Mouse (Mus musculus): ENCODE data around the gene Clip2. TPM values are rescaled to one million over a fixed set of nuclear protein-coding genes. Genes with fewer than 3 reads are reported as not detected.

Gene Clip2
- polyA plus RNA-seq, 1 experiment: 20.3 TPM

GRCm38 (mm10) chr5:134497026-134497425 lies 55.2 kb downstream of the Clip2 start:
- Histone ChIP-seq H3K4me3 (ENCODE audit: insufficient read depth, low read length) (no peak overlapping the region), H3K27ac (ENCODE audit: insufficient read depth, low read length) (no peak overlapping the region), H3K4me1 (ENCODE audit: control insufficient read depth, insufficient read depth, low read length) (no peaks in the 10 kb centered on the region)
- TF ChIP-seq POLR2A (IDR thresholded peaks at IDR 0.05; ENCODE audit: low read depth, low read length) (no peak), CTCF (IDR thresholded peaks at IDR 0.05; ENCODE audit: borderline replicate concordance, insufficient read depth, low read length) (no peak)

- TF ChIP-seq CTCF (IDR thresholded peaks at IDR 0.05; ENCODE audit: borderline replicate concordance, insufficient read depth, low read length) (no peak), POLR2A (IDR thresholded peaks at IDR 0.05; ENCODE audit: low read depth, low read length) (no peak)
- H3K4me1 ChIP-seq (ENCODE audit: control insufficient read depth, insufficient read depth, low read length): no peaks in the 10 kb centered on the region
- H3K4me3 ChIP-seq (ENCODE audit: insufficient read depth, low read length): no peak overlapping the region
Measured at GRCm38 (mm10) chr5:134495796-134496195, 56.4 kb downstream of the Clip2 start.

GRCm38 (mm10) chr5:134494142-134494541 lies 58.1 kb downstream of the Clip2 start:
- TF ChIP-seq CTCF (IDR thresholded peaks at IDR 0.05; ENCODE audit: borderline replicate concordance, insufficient read depth, low read length): peak; percentile 89
- no peak for TF ChIP-seq POLR2A (IDR thresholded peaks at IDR 0.05; ENCODE audit: low read depth, low read length)
- H3K4me3 ChIP-seq (ENCODE audit: insufficient read depth, low read length): no peak overlapping the region
- no peak overlapping the region for H3K27ac ChIP-seq (ENCODE audit: insufficient read depth, low read length)
- no peaks in the 10 kb centered on the region for H3K4me1 ChIP-seq (ENCODE audit: control insufficient read depth, insufficient read depth, low read length)

More at GRCm38 (mm10) chr5:134495796-134496195, 56.4 kb downstream of the Clip2 start:
- no peak overlapping the region for H3K27ac ChIP-seq (ENCODE audit: insufficient read depth, low read length)

GRCm38 (mm10) chr5:134492956-134493355 lies 59.3 kb downstream of the Clip2 start:
- TF ChIP-seq POLR2A (IDR thresholded peaks at IDR 0.05; ENCODE audit: low read depth, low read length) (no peak), CTCF (IDR thresholded peaks at IDR 0.05; ENCODE audit: borderline replicate concordance, insufficient read depth, low read length) (no peak)
- Histone ChIP-seq H3K4me1 (ENCODE audit: control insufficient read depth, insufficient read depth, low read length) (no peaks in the 10 kb centered on the region), H3K4me3 (ENCODE audit: insufficient read depth, low read length) (no peak overlapping the region), H3K27ac (ENCODE audit: insufficient read depth, low read length) (no peak overlapping the region)

- Histone ChIP-seq H3K27ac (ENCODE audit: insufficient read depth, low read length) (no peak overlapping the region), H3K4me1 (ENCODE audit: control insufficient read depth, insufficient read depth, low read length) (no peaks in the 10 kb centered on the region), H3K4me3 (ENCODE audit: insufficient read depth, low read length) (no peak overlapping the region)
- peak; percentile 95 for TF ChIP-seq CTCF (IDR thresholded peaks at IDR 0.05; ENCODE audit: borderline replicate concordance, insufficient read depth, low read length)
- no peak for TF ChIP-seq POLR2A (IDR thresholded peaks at IDR 0.05; ENCODE audit: low read depth, low read length)
Measured at GRCm38 (mm10) chr5:134491712-134492417, 60.4 kb downstream of the Clip2 start.

GRCm38 (mm10) chr5:134491206-134491605 lies 61.0 kb downstream of the Clip2 start:
- Histone ChIP-seq H3K4me3 (ENCODE audit: insufficient read depth, low read length) (no peak overlapping the region), H3K27ac (ENCODE audit: insufficient read depth, low read length) (no peak overlapping the region), H3K4me1 (ENCODE audit: control insufficient read depth, insufficient read depth, low read length) (no peaks in the 10 kb centered on the region)
- TF ChIP-seq CTCF (IDR thresholded peaks at IDR 0.05; ENCODE audit: borderline replicate concordance, insufficient read depth, low read length) (no peak), POLR2A (IDR thresholded peaks at IDR 0.05; ENCODE audit: low read depth, low read length) (no peak)

- no peak overlapping the region for H3K4me3 ChIP-seq (ENCODE audit: insufficient read depth, low read length)
- H3K4me1 ChIP-seq (ENCODE audit: control insufficient read depth, insufficient read depth, low read length): no peaks in the 10 kb centered on the region
- H3K27ac ChIP-seq (ENCODE audit: insufficient read depth, low read length): no peak overlapping the region
- peak; percentile 38; the same call in 1 of the 2 replicates for TF ChIP-seq CTCF (IDR thresholded peaks at IDR 0.05; ENCODE audit: borderline replicate concordance, insufficient read depth, low read length)
- no peak for TF ChIP-seq POLR2A (IDR thresholded peaks at IDR 0.05; ENCODE audit: low read depth, low read length)
Measured at GRCm38 (mm10) chr5:134490465-134490864, 61.8 kb downstream of the Clip2 start.

- Histone ChIP-seq H3K4me1 (ENCODE audit: control insufficient read depth, insufficient read depth, low read length) (no peaks in the 10 kb centered on the region), H3K4me3 (ENCODE audit: insufficient read depth, low read length) (no peak overlapping the region), H3K27ac (ENCODE audit: insufficient read depth, low read length) (no peak overlapping the region)
- peak; percentile 44 for TF ChIP-seq CTCF (IDR thresholded peaks at IDR 0.05; ENCODE audit: borderline replicate concordance, insufficient read depth, low read length)
- no peak for TF ChIP-seq POLR2A (IDR thresholded peaks at IDR 0.05; ENCODE audit: low read depth, low read length)
Measured at GRCm38 (mm10) chr5:134489583-134489982, 62.7 kb downstream of the Clip2 start.

- H3K4me3 ChIP-seq (ENCODE audit: insufficient read depth, low read length): no peak overlapping the region
- H3K4me1 ChIP-seq (ENCODE audit: control insufficient read depth, insufficient read depth, low read length): no peaks in the 10 kb centered on the region
- H3K27ac ChIP-seq (ENCODE audit: insufficient read depth, low read length): no peak overlapping the region
- TF ChIP-seq CTCF (IDR thresholded peaks at IDR 0.05; ENCODE audit: borderline replicate concordance, insufficient read depth, low read length): no peak
- no peak for TF ChIP-seq POLR2A (IDR thresholded peaks at IDR 0.05; ENCODE audit: low read depth, low read length)
Measured at GRCm38 (mm10) chr5:134488596-134488995, 63.6 kb downstream of the Clip2 start.

- Histone ChIP-seq H3K4me1 (ENCODE audit: control insufficient read depth, insufficient read depth, low read length) (no peaks in the 10 kb centered on the region), H3K27ac (ENCODE audit: insufficient read depth, low read length) (no peak overlapping the region), H3K4me3 (ENCODE audit: insufficient read depth, low read length) (no peak overlapping the region)
- TF ChIP-seq CTCF (IDR thresholded peaks at IDR 0.05; ENCODE audit: borderline replicate concordance, insufficient read depth, low read length) (no peak), POLR2A (IDR thresholded peaks at IDR 0.05; ENCODE audit: low read depth, low read length) (no peak)
Measured at GRCm38 (mm10) chr5:134488042-134488441, 64.2 kb downstream of the Clip2 start.
